Comparison of ENCODE assay signal across 9 mouse cellular contexts in the genomic region with DNA sequence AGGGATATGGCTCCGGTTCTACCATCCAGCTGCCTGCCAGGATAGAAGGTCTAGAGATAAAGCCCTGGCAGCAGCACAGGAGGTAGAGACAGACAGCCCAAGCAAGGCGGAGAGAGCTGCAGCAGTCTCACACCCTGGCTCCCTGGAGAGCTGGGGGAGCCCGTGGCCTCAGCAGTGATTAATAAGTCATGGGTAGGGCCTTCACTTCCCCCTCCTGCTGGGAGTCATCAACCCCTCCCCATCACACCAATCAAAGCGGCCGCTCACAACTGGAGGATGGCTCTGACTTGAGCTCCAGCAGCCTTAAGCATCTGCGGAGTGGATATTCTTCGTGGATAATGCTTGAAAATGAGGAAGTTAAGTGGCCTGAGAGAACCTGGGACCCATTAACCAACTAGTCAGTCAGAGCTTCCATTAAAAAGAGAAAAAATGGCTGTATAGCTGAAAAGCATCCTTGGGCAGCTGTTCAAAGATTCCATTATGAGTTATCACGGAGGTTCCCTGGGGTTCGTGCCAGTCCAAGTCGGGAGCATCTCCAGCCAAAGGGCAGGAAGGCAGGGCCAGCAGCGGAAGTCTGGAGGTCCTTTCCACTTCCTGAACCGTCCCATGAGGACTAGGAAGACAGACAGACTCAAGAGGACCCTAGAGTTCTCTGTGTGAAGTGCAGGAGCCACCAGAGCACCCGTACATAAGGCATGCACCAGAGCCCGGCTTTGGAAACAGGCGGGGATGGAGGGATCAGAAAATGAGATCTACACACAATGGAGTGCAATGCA. TPM values are rescaled to one million over a fixed set of nuclear protein-coding genes. Genes with fewer than 3 reads are reported as not detected.
DNase-seq lines count a peak whose midpoint lies in the region; ATAC-seq lines count a peak whose summit lies in the region.
"Had no signal": no experiment of that assay in that cellular context is flagged by ENCODE, and none has a peak within 500 bp of the region (broad histone marks: within the 10 kb centered on the region; RNA-seq: fewer than 3 reads in every experiment).

No protein-coding gene starts in this region.

- H3K9me3 ChIP-seq in forebrain, embryonic 12.5 days = no peaks in the 10 kb centered on the region
- no peaks in the 10 kb centered on the region for H3K9me3 ChIP-seq in hindbrain, embryonic 15.5 days
- H3K9me3 ChIP-seq: liver, embryonic 13.5 days had no signal

- ATAC-seq in forebrain, embryonic 12.5 days (ENCODE audit: low FRiP score) = peak; percentile 71
- ATAC-seq in hindbrain, embryonic 15.5 days (ENCODE audit: low FRiP score, low read depth) = 0 out of 2 replicates have a peak, but pooled peaks have one; percentile 19

- peaks cover 3% of the 10 kb centered on the region; the same call in 1 of the 2 replicates for H3K36me3 ChIP-seq in forebrain, embryonic 12.5 days (replicated peaks)
- H3K36me3 ChIP-seq in hindbrain, embryonic 15.5 days = no peaks in the 10 kb centered on the region
- H3K36me3 ChIP-seq: liver, embryonic 13.5 days had no signal

- 60% methylated on average over 15 of the region's 15 CpGs for WGBS in forebrain, embryonic 12.5 days
- 33% methylated on average over 15 of the region's 15 CpGs for WGBS in hindbrain, embryonic 15.5 days

- H3K27me3 ChIP-seq in forebrain, embryonic 12.5 days = no peaks in the 10 kb centered on the region
- H3K27me3 ChIP-seq in hindbrain, embryonic 15.5 days = no peaks in the 10 kb centered on the region
- H3K27me3 ChIP-seq: liver, embryonic 13.5 days had no signal

- peak overlapping the region; percentile 61 for H3K27ac ChIP-seq in forebrain, embryonic 12.5 days
- no peak overlapping the region for H3K27ac ChIP-seq in hindbrain, embryonic 15.5 days (replicated peaks)
- H3K27ac ChIP-seq: liver, embryonic 13.5 days had no signal

- DNase-seq in ovary, postnatal 36 days (ENCODE audit: low spot score) = peak; percentile 33
- no peak for DNase-seq in ovary, postnatal 10 days (ENCODE audit: low spot score)
- peak; percentile 57 to 67 for DNase-seq in lung, postnatal 4 days
- DNase-seq in cerebellum, adult 9-10 months = no peak
- no peak for DNase-seq in cerebellum, postnatal 4 days (ENCODE audit: low spot score in 2 of 2)
- DNase-seq in layer of hippocampus, adult 9-10 months (ENCODE audit: low spot score) = no peak
- DNase-seq: liver, embryonic 13.5 days had no signal

- no peak overlapping the region for H3K4me3 ChIP-seq in forebrain, embryonic 12.5 days (replicated peaks)
- no peak overlapping the region for H3K4me3 ChIP-seq in hindbrain, embryonic 15.5 days
- H3K4me3 ChIP-seq: liver, embryonic 13.5 days had no signal

- H3K4me2 ChIP-seq in forebrain, embryonic 12.5 days = peak overlapping the region; percentile 8
- 0 out of 2 replicates have a peak overlapping the region, but pooled peaks have one; percentile 8 for H3K4me2 ChIP-seq in hindbrain, embryonic 15.5 days
- H3K4me2 ChIP-seq: liver, embryonic 13.5 days had no signal

- peaks cover 23% of the 10 kb centered on the region for H3K4me1 ChIP-seq in forebrain, embryonic 12.5 days
- H3K4me1 ChIP-seq in hindbrain, embryonic 15.5 days (replicated peaks) = peaks cover 21% of the 10 kb centered on the region

- no peak overlapping the region for H3K9ac ChIP-seq in forebrain, embryonic 12.5 days
- no peak overlapping the region for H3K9ac ChIP-seq in hindbrain, embryonic 15.5 days
- H3K9ac ChIP-seq: liver, embryonic 13.5 days had no signal

RNA-seq across cellular contexts. Expression of a gene that starts 19.4 kb away (rescaled TPM):
- 56.7 and 56.8 TPM in 2 replicates for polyA plus RNA-seq in forebrain, embryonic 12.5 days (2016; fragmentation: Nextera tagmentation; extraction: Ambion mirVana)
- 28.8 and 29.6 TPM in 2 replicates for polyA plus RNA-seq in hindbrain, embryonic 15.5 days (2015; fragmentation: Nextera tagmentation; extraction: Ambion mirVana)

Comparison
In these comparisons a context has a peak if more than half of its experiments do, and no peak if none do; other contexts are left out.
1. DNase-seq: peak in ovary, postnatal 36 days (single experiment) and lung, postnatal 4 days (2 of 2); none in ovary, postnatal 10 days (single experiment), cerebellum, adult 9-10 months (single experiment), cerebellum, postnatal 4 days (0 of 2) and layer of hippocampus, adult 9-10 months (single experiment).